8 mouse cellular contexts compared by ENCODE assay signal in genomic region chr6:100645469-100646201, GRCm38 (mm10). TPM values are rescaled to one million over a fixed set of nuclear protein-coding genes. Genes with fewer than 3 reads are reported as not detected.
DNase-seq lines count a peak whose midpoint lies in the region; ATAC-seq and TF ChIP-seq lines count a peak whose summit lies in the region.
"Had no signal": no experiment of that assay in that cellular context is flagged by ENCODE, and none has a peak within 500 bp of the region (broad histone marks: within the 10 kb centered on the region; RNA-seq: fewer than 3 reads in every experiment).

No protein-coding gene starts in this region.

- H3K27me3 ChIP-seq in hindbrain, embryonic 14.5 days (ENCODE audit: control insufficient read depth, insufficient read depth, low read length), result no peaks in the 10 kb centered on the region
- H3K27me3 ChIP-seq in small intestine, adult 2 months (ENCODE audit: control insufficient read depth, insufficient read depth, low read length), result no peaks in the 10 kb centered on the region

- WGBS in hindbrain, embryonic 14.5 days, result 58% methylated on average over 11 of the region's 11 CpGs
- WGBS in small intestine, adult 2 months, result 74% methylated on average over 11 of the region's 11 CpGs

- peak; percentile 81 for ATAC-seq in hindbrain, embryonic 14.5 days (ENCODE audit: low FRiP score)

- H3K9me3 ChIP-seq in hindbrain, embryonic 14.5 days (ENCODE audit: control insufficient read depth, low read length), result no peaks in the 10 kb centered on the region

- TF ChIP-seq CTCF in small intestine, adult 2 months (IDR thresholded peaks at IDR 0.05; ENCODE audit: extremely low read depth, insufficient read length, insufficient replicate concordance, low read depth, low read length), result peak; percentile 43; the same call in 1 of the 2 replicates

- no peaks in the 10 kb centered on the region for H3K4me1 ChIP-seq in hindbrain, embryonic 14.5 days (replicated peaks; ENCODE audit: control insufficient read depth, insufficient read depth, low read length)
- H3K4me1 ChIP-seq in small intestine, adult 2 months (ENCODE audit: control insufficient read depth, insufficient read depth, insufficient read length, low read length), result peaks cover 3% of the 10 kb centered on the region; the same call in 1 of the 2 replicates

- TF ChIP-seq POLR2A in small intestine, adult 2 months (IDR thresholded peaks at IDR 0.05; ENCODE audit: low read depth, low read length), result no peak

- H3K4me2 ChIP-seq in hindbrain, embryonic 14.5 days (replicated peaks), result no peak overlapping the region

- H3K27ac ChIP-seq in hindbrain, embryonic 14.5 days, result no peak overlapping the region
- H3K27ac ChIP-seq in small intestine, adult 2 months (ENCODE audit: insufficient read depth, low read depth, low read length), result no peak overlapping the region
- H3K27ac ChIP-seq: macrophage had no signal

- no peak overlapping the region for H3K9ac ChIP-seq in hindbrain, embryonic 14.5 days

- DNase-seq in adipocyte (ENCODE audit: low spot score), result peak; percentile 89
- peak; percentile 39 for DNase-seq in cerebellum, adult 9-10 months
- peak; percentile 31 to 64 for DNase-seq in frontal cortex, postnatal 10 days (ENCODE audit: low spot score in 2 of 2)
- DNase-seq in hindbrain, embryonic 14.5 days (ENCODE audit: low spot score), result peak; percentile 83
- DNase-seq in layer of hippocampus, postnatal 25 days (ENCODE audit: extremely low spot score in 1 of 2, low spot score in 1 of 2), result peak; percentile 19 to 55
- DNase-seq in lung, postnatal 4 days, result peak; percentile 27 to 49

- no peak overlapping the region for H3K4me3 ChIP-seq in hindbrain, embryonic 14.5 days (replicated peaks; ENCODE audit: low read length)
- H3K4me3 ChIP-seq in small intestine, adult 2 months (ENCODE audit: low read depth, low read length), result no peak overlapping the region

- H3K36me3 ChIP-seq in hindbrain, embryonic 14.5 days (replicated peaks; ENCODE audit: control insufficient read depth, insufficient read depth), result no peaks in the 10 kb centered on the region
- H3K36me3 ChIP-seq in small intestine, adult 2 months (ENCODE audit: control insufficient read depth, insufficient read depth, low read length), result peaks cover 3% of the 10 kb centered on the region; the same call in 1 of the 2 replicates

RNA-seq across cellular contexts. Expression of gene Shq1, which starts 25.3 kb away (rescaled TPM):
- polyA plus RNA-seq in hindbrain, embryonic 14.5 days (2014; fragmentation: Nextera tagmentation; extraction: Ambion mirVana), result 7.6 and 7.9 TPM in 2 replicates
- total RNA-seq in layer of hippocampus, postnatal 25 days (2021), result 1 to 10 TPM; 4.9 to 5.9 TPM
- polyA plus RNA-seq in small intestine, adult 2 months (2012; rRNA removed), result 1.1 and 1.8 TPM in 2 replicates

RNA-seq across cellular contexts. Expression of gene Gxylt2, which starts 58.9 kb away (rescaled TPM):
- polyA plus RNA-seq in hindbrain, embryonic 14.5 days (2014; fragmentation: Nextera tagmentation; extraction: Ambion mirVana), result 2.2 and 2.3 TPM in 2 replicates
- 1 to 10 TPM; 1.6 to 2.0 TPM for total RNA-seq in layer of hippocampus, postnatal 25 days (2021)
- 0.10 and 0.43 TPM in 2 replicates for polyA plus RNA-seq in small intestine, adult 2 months (2012; rRNA removed)
- polyA plus RNA-seq: macrophage had no signal

Comparison
In these comparisons a context has a peak if more than half of its experiments do, and no peak if none do; other contexts are left out.
1. DNase-seq: peak in every context shown above with its lines; median percentile 89 in adipocyte; 83 in hindbrain, embryonic 14.5 days; 48 in frontal cortex, postnatal 10 days; 39 in cerebellum, adult 9-10 months; 38 in lung, postnatal 4 days; 37 in layer of hippocampus, postnatal 25 days.